Mouse (Mus musculus) midbrain, embryonic 10.5 days (tissue): Measurements from ENCODE around the gene Gjb4. TPM values are rescaled to one million over a fixed set of nuclear protein-coding genes. Genes with fewer than 3 reads are reported as not detected.
A peak's percentile ranks its signal among the peaks of the same experiment; 100 is the strongest.

Experiments used
- DNase-seq: peaks from one replicate; pipeline ENCODE4 v3.0.0-alpha.2; 2017; ENCODE audit warnings: low spot score
- H3K27ac ChIP-seq: fragments of 300-500 bp; sonication (generic); replicated peaks from 2 replicates; pipeline ENCODE4 v1.5.1; 2016; ENCODE audit warnings: mild to moderate bottlenecking
- H3K27me3 ChIP-seq: fragments of 300-500 bp; sonication (generic); 2 replicates; pipeline ENCODE4 v1.6.1; 2016; ENCODE audit warnings: low read depth, mild to moderate bottlenecking; ENCODE audit not compliant: poor library complexity, severe bottlenecking
- H3K36me3 ChIP-seq: fragments of 300-500 bp; sonication (generic); 2 replicates; pipeline ENCODE4 v1.6.1; 2016; ENCODE audit warnings: mild to moderate bottlenecking, moderate library complexity
- H3K4me1 ChIP-seq: fragments of 300-500 bp; sonication (generic); 2 replicates; pipeline ENCODE4 v1.6.1; 2016
- H3K4me3 ChIP-seq: fragments of 300-500 bp; sonication (generic); 2 replicates; pipeline ENCODE4 v1.5.1; 2016; ENCODE audit warnings: mild to moderate bottlenecking, moderate library complexity
- H3K9me3 ChIP-seq: fragments of 300-500 bp; sonication (generic); replicated peaks from 2 replicates; pipeline ENCODE4 v1.6.1; 2016; ENCODE audit warnings: mild to moderate bottlenecking
- WGBS: fragments of 180-500 bp; shearing (Covaris S2); methylation state at CpG from one replicate; pipeline ENCODE4 v1.1.7; 2016; 5-methylcytosine and 5-hydroxymethylcytosine counted together
- polyA plus RNA-seq: library from polyadenylated mRNA; unstranded; fragments of >200 nt; fragmentation: Nextera tagmentation; extraction: Ambion mirVana; gene quantifications from 2 replicates; pipeline ENCODE4 v1.2.1, GENCODE M21; 2016

Gene Gjb4
- polyA plus RNA-seq, 1 experiment from 2014 or later: 0.10 TPM

DNA sequence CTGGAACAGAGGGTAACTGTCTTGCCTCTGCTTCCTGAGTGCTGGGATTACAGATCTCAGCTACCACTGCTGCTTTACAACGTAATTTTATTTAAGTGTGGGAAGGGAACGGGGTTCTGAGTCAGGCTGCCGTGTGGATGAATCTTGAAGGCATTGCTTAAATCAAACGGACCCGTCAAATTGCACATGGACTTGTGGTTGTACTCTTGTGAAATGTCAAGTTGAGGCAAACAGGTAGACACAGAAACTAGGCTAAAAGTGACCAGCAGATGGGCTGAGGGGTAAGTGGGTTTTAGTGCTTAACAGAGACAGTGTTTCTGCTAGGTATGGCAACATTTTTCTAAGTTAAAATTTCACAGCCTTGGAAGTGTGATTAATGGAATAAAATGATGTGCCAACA is 16.2 kb downstream of the Gjb4 start:
- Histone ChIP-seq H3K27me3 (peaks cover 17% of the 10 kb centered on the region), H3K4me3 (no peak overlapping the region), H3K27ac (no peak overlapping the region), H3K9me3 (no peaks in the 10 kb centered on the region), H3K4me1 (peaks cover 9% of the 10 kb centered on the region), H3K36me3 (no peaks in the 10 kb centered on the region)
- WGBS: 87% methylated on average over 5 of the region's 5 CpGs
- no peak for DNase-seq

GRCm38 (mm10) chr4:127334870-127335504 is 18.9 kb downstream of the Gjb4 start:
- Histone ChIP-seq H3K9me3 (no peaks in the 10 kb centered on the region), H3K4me3 (no peak overlapping the region), H3K27ac (no peak overlapping the region), H3K27me3 (peaks cover 44% of the 10 kb centered on the region), H3K4me1 (peaks cover 36% of the 10 kb centered on the region), H3K36me3 (no peaks in the 10 kb centered on the region)
- no peak for DNase-seq
- WGBS: 42% methylated on average over 5 of the region's 5 CpGs

GRCm38 (mm10) chr4:127331171-127331570 is 22.7 kb downstream of the Gjb4 start:
- no peak overlapping the region for H3K27ac ChIP-seq
- H3K4me1 ChIP-seq: peaks cover 47% of the 10 kb centered on the region
- 29% methylated on average over 13 of the region's 13 CpGs for WGBS
- H3K9me3 ChIP-seq: no peaks in the 10 kb centered on the region
- DNase-seq: no peak
- H3K4me3 ChIP-seq: 0 out of 2 replicates have a peak overlapping the region, but pooled peaks have one; percentile 40
- H3K36me3 ChIP-seq: no peaks in the 10 kb centered on the region
- H3K27me3 ChIP-seq: peaks cover 80% of the 10 kb centered on the region

DNA sequence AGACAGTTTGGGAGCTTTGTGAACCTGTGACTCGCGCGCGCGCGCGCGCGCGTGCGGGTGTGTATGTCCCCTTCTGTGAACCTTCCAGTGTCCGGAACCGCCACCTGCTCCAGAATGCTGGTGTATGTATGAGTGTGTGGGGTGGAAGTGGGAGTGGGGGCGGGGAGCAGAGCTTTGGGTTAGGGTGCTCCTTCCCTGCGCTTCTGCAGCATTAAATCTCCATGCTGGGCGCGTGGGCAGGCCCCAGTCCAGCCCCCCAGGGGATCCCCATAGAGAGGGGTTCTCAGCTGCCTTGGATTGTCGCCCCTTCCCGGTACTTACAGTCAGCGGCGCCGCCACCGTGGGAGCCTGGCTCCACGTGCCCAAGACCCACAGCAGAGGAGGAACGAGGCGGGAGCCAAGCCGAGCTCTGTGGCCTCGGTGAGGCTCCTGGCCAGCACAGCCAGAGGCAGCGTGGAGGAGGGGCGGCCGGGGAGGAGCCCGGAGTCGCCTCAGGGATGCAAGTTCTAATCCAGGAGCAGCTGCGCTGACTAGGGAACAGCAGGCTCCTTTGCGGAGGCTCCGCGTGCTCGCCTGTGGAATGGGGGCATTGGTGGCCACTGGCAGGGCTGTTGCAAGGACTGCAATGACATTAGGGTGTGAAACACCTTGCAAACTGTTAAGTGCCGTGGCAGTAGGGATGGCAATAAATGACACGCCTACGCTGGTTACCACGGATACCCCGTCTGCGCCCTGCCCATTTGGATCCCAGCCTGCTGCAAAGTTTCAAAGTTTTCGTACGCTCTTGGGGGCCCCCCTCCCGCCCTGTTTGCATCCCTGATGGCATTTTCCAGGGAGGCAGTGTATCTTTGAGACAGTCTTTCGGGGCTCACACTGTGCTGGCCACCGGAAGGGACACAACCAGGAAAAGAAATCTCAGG is 23.4 kb downstream of the Gjb4 start, which contains the start of gene Gjb3:
Gene Gjb3, minus strand, starts transcription at position 664 of the 920 bp plus-strand sequence.
- Histone ChIP-seq H3K27me3 (peaks cover 88% of the 10 kb centered on the region), H3K4me3 (peak within 1 kb of the TSS; percentile 40)

DNA sequence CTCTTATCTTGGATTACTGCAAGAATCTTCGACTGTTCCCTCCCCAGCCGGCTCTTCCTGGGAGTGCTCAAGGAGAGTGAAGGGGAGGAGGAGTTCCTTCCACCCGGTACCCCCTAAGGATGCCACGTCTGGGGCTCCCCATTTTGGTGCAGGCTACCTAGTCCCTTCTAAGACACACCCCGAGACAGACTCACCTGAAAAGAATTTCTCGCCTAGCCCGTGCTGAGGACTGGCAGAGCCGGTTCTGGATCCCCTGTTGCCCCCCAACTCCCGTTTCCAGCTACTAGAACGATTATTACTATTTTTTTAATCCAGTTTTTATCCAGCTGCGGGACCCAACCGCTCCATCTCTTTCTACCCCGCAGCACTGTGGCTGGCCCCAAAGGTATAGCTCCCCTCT is 24.1 kb downstream of the Gjb4 start:
- no peak for DNase-seq
- peaks cover 47% of the 10 kb centered on the region for H3K4me1 ChIP-seq
- WGBS: 2% methylated on average over 13 of the region's 13 CpGs
- H3K4me3 ChIP-seq: peak overlapping the region; percentile 40
- peaks cover 90% of the 10 kb centered on the region for H3K27me3 ChIP-seq
- no peaks in the 10 kb centered on the region for H3K9me3 ChIP-seq
- H3K36me3 ChIP-seq: no peaks in the 10 kb centered on the region
- H3K27ac ChIP-seq: no peak overlapping the region

More for the DNA sequence above, 23.4 kb downstream of the Gjb4 start, which contains the start of gene Gjb3:
- H3K27ac ChIP-seq: no peak within 1 kb of the TSS; the same call in 1 of the 2 replicates
- H3K36me3 ChIP-seq: no peaks in the 10 kb centered on the region
- H3K9me3 ChIP-seq: no peaks in the 10 kb centered on the region
- peak; percentile 37 for DNase-seq
- peaks cover 47% of the 10 kb centered on the region for H3K4me1 ChIP-seq
- WGBS: 2% methylated on average over 49 of the region's 49 CpGs

GRCm38 (mm10) chr4:127329046-127329445 is 24.8 kb downstream of the Gjb4 start:
- H3K9me3 ChIP-seq: no peaks in the 10 kb centered on the region
- H3K4me3 ChIP-seq: no peak overlapping the region
- H3K36me3 ChIP-seq: no peaks in the 10 kb centered on the region
- H3K27ac ChIP-seq: no peak overlapping the region
- 22% methylated on average over 3 of the region's 3 CpGs for WGBS
- no peak for DNase-seq
- peaks cover 83% of the 10 kb centered on the region for H3K27me3 ChIP-seq
- H3K4me1 ChIP-seq: peaks cover 43% of the 10 kb centered on the region

- Histone ChIP-seq H3K27me3 (peaks cover 81% of the 10 kb centered on the region), H3K4me3 (no peak overlapping the region), H3K4me1 (peaks cover 40% of the 10 kb centered on the region), H3K9me3 (no peaks in the 10 kb centered on the region), H3K36me3 (no peaks in the 10 kb centered on the region), H3K27ac (no peak overlapping the region)
- WGBS: 81% methylated on average over 7 of the region's 7 CpGs
- no peak for DNase-seq
Measured at GRCm38 (mm10) chr4:127328378-127328777, 25.5 kb downstream of the Gjb4 start.

- peaks cover 77% of the 10 kb centered on the region for H3K27me3 ChIP-seq
- no peak overlapping the region for H3K4me3 ChIP-seq
- WGBS: 78% methylated on average over 6 of the region's 6 CpGs
- DNase-seq: no peak
- H3K27ac ChIP-seq: no peak overlapping the region
- no peaks in the 10 kb centered on the region for H3K9me3 ChIP-seq
- H3K36me3 ChIP-seq: no peaks in the 10 kb centered on the region
- H3K4me1 ChIP-seq: peaks cover 39% of the 10 kb centered on the region
Measured at GRCm38 (mm10) chr4:127327749-127328148, 26.1 kb downstream of the Gjb4 start.

DNA sequence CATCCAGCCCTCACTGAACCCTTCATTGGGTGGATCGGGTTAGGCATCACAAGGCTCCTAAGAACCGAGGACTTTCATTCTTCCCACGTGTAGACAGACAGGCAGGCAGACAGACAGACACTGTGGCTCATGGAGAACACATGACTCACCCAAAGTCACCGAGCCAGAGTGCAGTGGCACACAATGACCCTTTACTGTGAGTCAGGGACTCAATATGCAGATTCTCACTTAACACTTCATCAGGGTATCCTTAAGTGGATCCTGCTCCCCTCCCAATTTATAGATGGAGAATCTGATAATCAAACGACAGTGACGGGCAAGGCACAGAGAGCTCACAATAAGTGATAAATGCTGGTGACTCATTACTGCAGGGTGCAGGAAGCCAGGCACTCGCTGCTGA is 26.6 kb downstream of the Gjb4 start:
- Histone ChIP-seq H3K9me3 (no peaks in the 10 kb centered on the region), H3K4me1 (peaks cover 34% of the 10 kb centered on the region), H3K36me3 (no peaks in the 10 kb centered on the region), H3K27ac (no peak overlapping the region), H3K27me3 (peaks cover 72% of the 10 kb centered on the region), H3K4me3 (no peak overlapping the region)
- no peak for DNase-seq
- WGBS: 72% methylated on average over 7 of the region's 7 CpGs

- no peak for DNase-seq
- peaks cover 53% of the 10 kb centered on the region for H3K27me3 ChIP-seq
- H3K27ac ChIP-seq: no peak overlapping the region
- H3K9me3 ChIP-seq: no peaks in the 10 kb centered on the region
- no peaks in the 10 kb centered on the region for H3K36me3 ChIP-seq
- WGBS: 88% methylated on average over 5 of the region's 5 CpGs
- no peak overlapping the region for H3K4me3 ChIP-seq
- peaks cover 14% of the 10 kb centered on the region for H3K4me1 ChIP-seq
Measured at GRCm38 (mm10) chr4:127325276-127325675, 28.6 kb downstream of the Gjb4 start.

DNA sequence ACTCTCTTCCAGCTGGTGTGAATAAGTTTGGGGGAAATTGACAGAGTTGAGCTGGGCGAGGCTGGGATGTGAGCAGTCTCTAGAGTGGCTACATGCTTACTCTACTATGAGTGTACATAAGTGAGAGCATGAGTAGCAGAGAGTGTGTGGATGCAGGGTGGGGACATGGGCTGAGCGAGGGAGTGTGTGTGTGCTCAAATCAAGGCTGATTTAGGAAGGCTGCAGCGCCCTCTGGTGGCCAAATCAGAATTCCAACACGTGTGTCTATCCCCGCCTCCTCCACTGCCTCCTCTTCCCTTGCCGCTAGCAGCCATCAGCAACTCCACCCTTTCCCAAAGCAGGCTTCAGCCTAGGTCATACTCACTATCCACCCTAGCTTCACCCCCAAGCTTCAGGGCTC is 29.1 kb downstream of the Gjb4 start:
- Histone ChIP-seq H3K9me3 (no peaks in the 10 kb centered on the region), H3K27ac (no peak overlapping the region), H3K4me3 (no peak overlapping the region), H3K4me1 (peaks cover 9% of the 10 kb centered on the region), H3K36me3 (no peaks in the 10 kb centered on the region), H3K27me3 (peaks cover 47% of the 10 kb centered on the region)
- 13% methylated on average over 6 of the region's 6 CpGs for WGBS
- DNase-seq: peak; percentile 87

DNA sequence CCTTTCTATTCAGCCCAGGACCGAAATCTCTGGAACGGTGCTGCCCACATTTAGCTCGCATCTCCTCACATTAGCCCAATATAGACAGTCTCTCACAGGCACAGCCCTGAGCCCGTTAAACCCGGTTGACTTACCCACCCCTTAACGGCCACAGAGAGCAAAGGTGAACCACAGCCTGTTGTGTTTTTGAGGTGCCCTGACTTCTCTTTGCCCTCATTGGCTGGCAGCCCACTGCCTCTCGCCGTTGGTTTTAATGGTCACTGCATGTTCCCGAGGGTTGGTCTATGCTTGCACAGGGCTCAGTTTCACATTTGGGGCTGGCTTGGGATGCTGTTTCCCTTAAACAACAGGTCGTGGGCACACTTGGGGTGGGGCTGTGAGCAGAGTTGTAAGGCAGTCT is 29.6 kb downstream of the Gjb4 start:
- 77% methylated on average over 10 of the region's 10 CpGs for WGBS
- H3K36me3 ChIP-seq: no peaks in the 10 kb centered on the region
- no peaks in the 10 kb centered on the region for H3K9me3 ChIP-seq
- H3K27me3 ChIP-seq: peaks cover 43% of the 10 kb centered on the region
- peaks cover 4% of the 10 kb centered on the region for H3K4me1 ChIP-seq
- no peak for DNase-seq
- no peak overlapping the region for H3K4me3 ChIP-seq
- no peak overlapping the region for H3K27ac ChIP-seq

GRCm38 (mm10) chr4:127323651-127324050 is 30.2 kb downstream of the Gjb4 start:
- WGBS: 88% methylated on average over 3 of the region's 3 CpGs

More at GRCm38 (mm10) chr4:127323651-127324050, 30.2 kb downstream of the Gjb4 start:
- H3K4me3 ChIP-seq: no peak overlapping the region
- H3K36me3 ChIP-seq: no peaks in the 10 kb centered on the region
- H3K9me3 ChIP-seq: no peaks in the 10 kb centered on the region
- no peak overlapping the region for H3K27ac ChIP-seq
- DNase-seq: no peak
- no peaks in the 10 kb centered on the region for H3K4me1 ChIP-seq
- peaks cover 36% of the 10 kb centered on the region for H3K27me3 ChIP-seq
